Mouse (Mus musculus): ENCODE results near the gene Itgb6.

DNA sequence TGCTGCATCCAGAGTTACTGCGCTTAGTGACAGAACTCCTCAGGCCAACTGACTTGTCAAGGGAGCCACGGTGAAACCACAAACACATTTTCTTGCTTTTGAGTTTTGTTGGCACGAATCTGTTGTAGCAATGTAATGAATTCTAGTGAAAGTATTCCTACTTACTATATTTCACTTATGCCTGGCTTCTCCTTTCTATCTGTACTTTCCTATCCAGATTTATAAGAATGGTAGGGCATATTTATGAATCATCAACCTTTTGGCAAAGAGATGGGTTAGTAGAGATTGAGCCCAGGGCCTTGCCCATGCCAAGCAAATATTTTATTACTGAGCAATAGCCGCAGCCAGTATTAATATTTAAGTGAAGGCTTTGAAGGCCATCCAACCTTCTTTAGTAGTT, 139.0 kb downstream of the Itgb6 start:
- TF ChIP-seq GABPA (IDR thresholded peaks at IDR 0.05; ENCODE audit: insufficient replicate concordance, low read depth, low read length) (no peak), TBP (conservative IDR thresholded peaks at IDR 0.05; ENCODE audit: low read depth, low read length) (no peak), CTCF (conservative IDR thresholded peaks at IDR 0.05 in 1 of 2, IDR thresholded peaks at IDR 0.05 in 1 of 2; ENCODE audit: low read depth in 2 of 2, low read length in 2 of 2) (no peak), EP300 (IDR thresholded peaks at IDR 0.05; ENCODE audit: low read length) (no peak), POLR2A (IDR thresholded peaks at IDR 0.05; ENCODE audit: low read depth, low read length) (no peak), ETS1 (conservative IDR thresholded peaks at IDR 0.05; ENCODE audit: low read depth, low read length) (no peak), KAT2A (IDR thresholded peaks at IDR 0.05; ENCODE audit: insufficient replicate concordance, low read length) (no peak), UBTF (IDR thresholded peaks at IDR 0.05; ENCODE audit: low read depth, low read length) (no peak), ZMIZ1 (IDR thresholded peaks at IDR 0.05; ENCODE audit: low read depth, low read length) (no peak), USF1 (IDR thresholded peaks at IDR 0.05; ENCODE audit: low read depth, low read length) (no peak), ZKSCAN1 (IDR thresholded peaks at IDR 0.05; ENCODE audit: borderline replicate concordance, low read depth, low read length) (no peak), MAFK (IDR thresholded peaks at IDR 0.05; ENCODE audit: insufficient replicate concordance, low read length) (no peak)

Measured in CH12.LX (cell line).